Mouse (Mus musculus) embryonic facial prominence, embryonic 12.5 days (tissue): ENCODE measurements at regions not wholly inside any gene's neighbourhood (a gene's known extent, or its start where the extent isn't known, plus 50 kb on each side); places are given as distances from the start of the nearest gene placed in this dataset.

Experiments
- ATAC-seq: fragments of 200-750 bp; cut with Nextera tagmentation; 2 replicates; pipeline ENCODE4 v1.8.0; 2017; ENCODE audit not compliant: insufficient number of reproducible peaks, insufficient read depth, low FRiP score, low TSS enrichment
- H3K27ac ChIP-seq: fragments of 300-500 bp; sonication (generic); 2 replicates; pipeline ENCODE4 v1.5.1; 2016; ENCODE audit warnings: mild to moderate bottlenecking
- H3K27me3 ChIP-seq: fragments of 300-500 bp; sonication (generic); 2 replicates; pipeline ENCODE4 v1.6.1; 2016; ENCODE audit warnings: mild to moderate bottlenecking, moderate library complexity
- H3K36me3 ChIP-seq: fragments of 300-500 bp; sonication (generic); 2 replicates; pipeline ENCODE4 v1.6.1; 2016; ENCODE audit warnings: mild to moderate bottlenecking
- H3K4me1 ChIP-seq: fragments of 300-500 bp; sonication (generic); 2 replicates; pipeline ENCODE4 v1.6.1; 2016
- H3K4me2 ChIP-seq: fragments of 300-500 bp; sonication (generic); replicated peaks from 2 replicates; pipeline ENCODE4 v1.6.1; 2016; ENCODE audit warnings: mild to moderate bottlenecking, moderate library complexity
- H3K4me3 ChIP-seq: fragments of 300-500 bp; sonication (generic); 2 replicates; pipeline ENCODE4 v1.5.1; 2016; ENCODE audit warnings: mild to moderate bottlenecking
- H3K9ac ChIP-seq: fragments of 300-500 bp; sonication (generic); 2 replicates; pipeline ENCODE4 v1.6.1; 2016; ENCODE audit warnings: mild to moderate bottlenecking, moderate library complexity
- H3K9me3 ChIP-seq: fragments of 300-500 bp; sonication (generic); 2 replicates; pipeline ENCODE4 v1.6.1; 2016; ENCODE audit warnings: mild to moderate bottlenecking, moderate library complexity
- WGBS: fragments of 180-500 bp; shearing (Covaris S2); methylation state at CpG from one replicate; pipeline ENCODE4 v1.1.7; 2016; 5-methylcytosine and 5-hydroxymethylcytosine counted together

DNA sequence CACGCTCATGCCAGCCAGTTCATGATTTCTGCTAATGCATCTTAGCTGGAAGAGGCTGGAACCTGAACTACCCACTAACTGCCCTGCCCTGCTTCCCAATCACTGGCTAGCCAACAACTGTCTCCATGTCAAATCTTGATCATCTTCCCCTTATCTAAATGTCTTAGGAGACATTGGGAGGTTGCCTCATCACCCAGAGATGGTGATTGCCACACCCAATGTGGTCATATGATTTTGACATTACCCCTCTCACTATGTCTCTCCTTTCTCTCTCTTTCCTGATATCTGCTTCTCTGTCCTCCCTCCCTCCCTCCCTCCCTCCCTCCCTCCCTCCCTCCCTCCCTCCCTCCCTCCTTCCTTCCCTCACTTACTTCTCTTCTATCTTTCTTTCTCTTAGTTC, 643.3 kb upstream of the Nrp1 start:
- Histone ChIP-seq H3K4me3 (no peak overlapping the region), H3K36me3 (no peaks in the 10 kb centered on the region), H3K9me3 (no peaks in the 10 kb centered on the region), H3K27me3 (no peaks in the 10 kb centered on the region), H3K4me1 (peaks cover 6% of the 10 kb centered on the region; the same call in 1 of the 2 replicates), H3K4me2 (no peak overlapping the region), H3K27ac (no peak overlapping the region), H3K9ac (no peak overlapping the region)
- ATAC-seq = no peak
- 81% methylated on average over 1 of the region's 1 CpGs for WGBS

DNA sequence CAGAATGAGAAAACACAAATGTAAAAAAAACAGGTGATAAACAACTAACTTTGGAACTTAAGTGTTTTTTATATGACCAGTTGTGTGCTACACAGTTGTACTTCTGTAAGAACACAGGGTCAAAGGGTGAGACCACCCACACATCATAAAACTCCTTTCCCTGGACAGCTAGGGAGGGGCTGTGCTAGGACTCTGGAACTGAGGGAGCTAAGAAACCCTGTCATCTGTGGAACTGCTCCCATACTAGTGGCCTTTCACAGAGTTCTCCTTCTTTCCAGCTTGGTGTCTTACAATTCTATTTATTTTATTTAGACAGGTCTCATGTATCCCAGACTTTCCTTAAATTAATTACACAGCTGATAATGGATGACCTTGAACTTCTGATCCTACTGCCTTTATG, 640.4 kb upstream of the Nrp1 start:
- H3K4me2 ChIP-seq = no peak overlapping the region
- no peak overlapping the region for H3K4me3 ChIP-seq
- H3K9ac ChIP-seq = no peak overlapping the region
- H3K27ac ChIP-seq = no peak overlapping the region
- H3K27me3 ChIP-seq = no peaks in the 10 kb centered on the region
- no peak for ATAC-seq
- H3K36me3 ChIP-seq = no peaks in the 10 kb centered on the region
- no peaks in the 10 kb centered on the region for H3K9me3 ChIP-seq
- H3K4me1 ChIP-seq = peaks cover 9% of the 10 kb centered on the region; the same call in 1 of the 2 replicates

DNA sequence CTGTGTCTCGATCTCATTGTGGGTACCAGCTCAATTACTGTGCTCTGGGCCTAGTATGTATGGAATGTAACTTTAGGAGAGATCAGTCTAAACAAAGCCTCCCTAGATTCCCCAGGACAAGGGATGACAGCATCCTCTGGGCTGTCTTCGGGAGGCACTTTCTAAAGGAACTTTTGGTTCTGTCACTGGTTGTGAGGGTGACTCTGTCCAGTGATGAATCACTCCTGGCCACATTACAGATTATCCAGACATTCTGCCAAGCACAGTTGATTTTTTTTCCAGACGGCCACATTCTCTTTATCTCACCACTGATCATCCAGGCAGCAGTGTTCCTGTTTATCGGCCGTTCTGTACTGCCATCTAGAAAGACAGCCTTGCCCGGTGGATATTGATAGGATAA, 638.5 kb upstream of the Nrp1 start:
- no peaks in the 10 kb centered on the region for H3K36me3 ChIP-seq
- no peak for ATAC-seq
- peaks cover 6% of the 10 kb centered on the region; the same call in 1 of the 2 replicates for H3K4me1 ChIP-seq
- no peak overlapping the region for H3K27ac ChIP-seq
- H3K9ac ChIP-seq = no peak overlapping the region
- 49% methylated on average over 6 of the region's 6 CpGs for WGBS
- no peaks in the 10 kb centered on the region for H3K9me3 ChIP-seq
- H3K4me2 ChIP-seq = no peak overlapping the region
- no peak overlapping the region for H3K4me3 ChIP-seq
- no peaks in the 10 kb centered on the region for H3K27me3 ChIP-seq

DNA sequence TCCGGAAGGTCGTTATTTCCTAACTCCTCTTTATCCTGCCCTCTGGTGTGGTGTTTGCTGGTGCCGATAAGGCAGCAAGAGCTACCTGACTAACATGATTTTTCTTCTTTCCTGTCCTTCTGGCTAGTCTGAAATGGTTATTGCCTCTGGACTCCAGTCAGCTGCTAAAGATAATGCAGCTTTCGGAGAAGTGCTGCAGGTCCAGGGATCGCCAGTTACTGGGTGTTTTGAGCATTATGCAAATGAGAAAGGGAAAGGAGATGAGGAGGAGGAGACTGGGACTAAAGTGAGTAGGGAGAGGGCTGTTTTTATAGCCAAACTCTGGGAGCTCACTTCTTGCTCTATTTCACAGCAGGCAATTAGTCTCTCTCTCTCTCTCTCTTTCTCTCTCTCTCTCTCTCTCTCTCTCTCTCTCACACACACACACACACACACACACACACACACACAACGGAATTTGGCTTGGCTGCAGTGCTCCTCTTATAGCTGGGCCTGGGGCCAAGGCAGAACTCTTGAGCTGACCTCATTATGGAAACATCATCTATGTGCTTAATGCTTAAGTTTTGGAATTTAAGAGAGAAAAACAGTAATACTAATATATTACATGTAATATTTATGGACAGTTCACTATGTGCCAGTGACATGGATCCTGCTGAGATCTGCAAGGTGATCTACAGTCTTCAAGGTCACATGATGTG, 637.7 kb upstream of the Nrp1 start:
- no peak for ATAC-seq
- H3K4me1 ChIP-seq = peaks cover 6% of the 10 kb centered on the region; the same call in 1 of the 2 replicates
- no peaks in the 10 kb centered on the region for H3K36me3 ChIP-seq
- no peak overlapping the region for H3K27ac ChIP-seq
- no peaks in the 10 kb centered on the region for H3K9me3 ChIP-seq
- no peak overlapping the region for H3K4me2 ChIP-seq
- H3K4me3 ChIP-seq = no peak overlapping the region
- H3K9ac ChIP-seq = no peak overlapping the region
- WGBS = 41% methylated on average over 6 of the region's 6 CpGs
- no peaks in the 10 kb centered on the region for H3K27me3 ChIP-seq

DNA sequence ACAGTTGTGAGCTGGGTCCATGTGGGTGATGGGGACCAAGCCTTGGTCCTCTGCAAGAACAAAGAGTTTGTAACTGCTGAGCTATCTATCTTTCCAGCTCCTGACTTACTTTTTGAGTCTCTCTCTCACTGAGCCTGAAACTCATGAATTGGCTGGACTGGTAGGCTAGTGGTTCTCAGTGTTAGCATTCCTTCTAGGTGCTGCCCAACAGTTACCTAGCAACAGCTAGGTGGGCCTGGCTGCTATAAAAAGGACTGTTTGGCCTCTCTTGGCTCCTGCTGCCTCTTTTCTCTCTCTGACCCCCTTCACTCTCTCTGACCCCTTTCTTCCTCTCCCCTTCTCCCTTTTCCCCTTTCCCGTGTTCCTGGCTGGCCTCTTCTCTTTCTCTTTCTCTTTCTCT, 636.8 kb upstream of the Nrp1 start:
- Histone ChIP-seq H3K27me3 (no peaks in the 10 kb centered on the region), H3K9ac (no peak overlapping the region), H3K36me3 (no peaks in the 10 kb centered on the region), H3K27ac (no peak overlapping the region), H3K9me3 (no peaks in the 10 kb centered on the region), H3K4me1 (peaks cover 6% of the 10 kb centered on the region; the same call in 1 of the 2 replicates), H3K4me2 (no peak overlapping the region), H3K4me3 (no peak overlapping the region)
- ATAC-seq = no peak
- 40% methylated on average over 1 of the region's 1 CpGs for WGBS

DNA sequence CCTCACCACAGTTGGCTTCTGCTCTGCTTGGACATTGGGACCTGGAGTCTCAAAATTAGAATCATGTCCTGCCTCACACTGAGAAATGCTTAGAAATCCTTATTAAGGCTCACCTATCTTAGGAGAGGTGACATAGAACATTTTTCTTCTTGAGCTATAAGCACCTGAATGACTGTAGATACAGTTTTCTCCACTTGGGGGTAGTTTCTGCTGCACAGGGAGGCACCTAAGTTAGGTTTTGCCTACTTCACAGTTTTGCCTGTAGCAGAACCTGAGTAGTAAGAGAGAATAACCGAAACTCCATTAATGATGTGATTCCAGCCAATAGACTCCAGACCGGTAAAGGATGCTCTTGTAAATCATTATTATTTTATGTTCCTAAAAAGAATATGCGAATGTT, 624.3 kb upstream of the Nrp1 start:
- no peak overlapping the region for H3K9ac ChIP-seq
- H3K27ac ChIP-seq = no peak overlapping the region
- no peak overlapping the region for H3K4me2 ChIP-seq
- no peaks in the 10 kb centered on the region for H3K36me3 ChIP-seq
- no peak for ATAC-seq
- H3K4me3 ChIP-seq = no peak overlapping the region
- no peaks in the 10 kb centered on the region for H3K9me3 ChIP-seq
- no peaks in the 10 kb centered on the region for H3K27me3 ChIP-seq
- H3K4me1 ChIP-seq = no peaks in the 10 kb centered on the region
- WGBS = 91% methylated on average over 3 of the region's 3 CpGs

DNA sequence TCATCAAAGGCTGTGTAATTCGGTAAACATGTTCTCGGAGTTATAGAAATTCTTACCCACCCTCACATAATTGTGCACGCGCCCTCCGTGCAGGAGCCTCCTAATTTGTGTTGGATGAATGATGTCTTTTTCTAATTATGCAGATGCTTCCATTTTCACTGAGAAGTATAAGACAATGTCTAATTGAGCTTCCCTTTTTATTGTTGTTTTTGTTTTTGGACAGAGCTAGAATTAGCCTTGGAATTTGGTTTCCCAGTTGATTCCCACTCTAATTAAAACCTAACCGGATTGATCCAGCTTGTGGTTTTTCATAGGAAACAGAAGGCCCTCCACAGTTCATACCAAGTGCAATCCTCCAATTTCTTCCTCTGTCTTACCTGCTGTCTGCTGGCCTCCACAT, 616.2 kb upstream of the Nrp1 start:
- no peaks in the 10 kb centered on the region for H3K27me3 ChIP-seq
- ATAC-seq = no peak
- no peak overlapping the region for H3K4me3 ChIP-seq
- H3K9me3 ChIP-seq = no peaks in the 10 kb centered on the region
- H3K27ac ChIP-seq = no peak overlapping the region
- WGBS = 59% methylated on average over 6 of the region's 6 CpGs
- no peak overlapping the region for H3K4me2 ChIP-seq
- H3K36me3 ChIP-seq = no peaks in the 10 kb centered on the region
- H3K9ac ChIP-seq = no peak overlapping the region
- no peaks in the 10 kb centered on the region for H3K4me1 ChIP-seq

DNA sequence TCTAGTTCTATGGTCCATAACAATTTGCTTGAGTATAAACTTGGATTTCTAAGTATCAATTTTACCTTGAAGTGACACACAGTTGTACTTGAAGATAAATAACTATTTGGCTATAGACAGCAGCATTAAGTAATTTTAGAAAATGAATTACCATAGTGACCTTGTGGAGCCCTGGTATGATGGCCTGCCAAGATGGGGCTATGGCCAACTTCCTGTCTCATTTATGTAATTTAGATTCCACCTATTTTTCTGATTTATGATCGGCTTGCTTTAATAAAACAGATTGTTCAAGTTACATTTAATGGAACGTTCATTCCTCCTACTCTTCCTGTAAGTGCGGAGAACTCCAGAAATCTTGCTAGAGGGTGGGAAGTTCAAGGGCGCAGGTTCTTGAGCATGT, 613.2 kb upstream of the Nrp1 start:
- H3K9me3 ChIP-seq = no peaks in the 10 kb centered on the region
- no peaks in the 10 kb centered on the region for H3K36me3 ChIP-seq
- no peak overlapping the region for H3K9ac ChIP-seq
- no peaks in the 10 kb centered on the region for H3K27me3 ChIP-seq
- no peak overlapping the region for H3K4me3 ChIP-seq
- no peaks in the 10 kb centered on the region for H3K4me1 ChIP-seq
- H3K4me2 ChIP-seq = no peak overlapping the region
- H3K27ac ChIP-seq = no peak overlapping the region
- no peak for ATAC-seq
- 77% methylated on average over 4 of the region's 4 CpGs for WGBS

DNA sequence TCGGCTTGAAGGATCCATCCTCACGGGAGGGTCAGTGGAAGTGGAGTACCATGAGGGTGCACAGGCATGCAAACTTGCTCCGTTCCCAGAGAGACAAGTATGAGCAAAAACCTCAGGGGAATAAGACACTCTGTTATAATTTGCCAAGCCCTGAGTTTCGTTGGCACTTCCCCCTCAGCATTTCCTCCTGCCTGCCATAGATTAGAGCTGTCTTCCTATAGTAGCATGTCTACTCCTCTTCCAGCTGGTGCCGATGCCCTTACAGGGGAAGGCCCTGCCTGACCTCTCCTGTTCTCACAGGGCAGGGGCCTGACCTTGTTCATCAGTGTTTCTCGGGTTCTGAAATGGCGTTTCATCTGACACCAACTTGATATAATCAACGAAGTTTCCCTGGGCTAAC, 611.9 kb upstream of the Nrp1 start:
- no peak for ATAC-seq
- no peaks in the 10 kb centered on the region for H3K36me3 ChIP-seq
- H3K9me3 ChIP-seq = no peaks in the 10 kb centered on the region
- no peak overlapping the region for H3K4me2 ChIP-seq
- WGBS = 55% methylated on average over 8 of the region's 8 CpGs
- H3K27ac ChIP-seq = no peak overlapping the region
- no peaks in the 10 kb centered on the region for H3K4me1 ChIP-seq
- H3K4me3 ChIP-seq = no peak overlapping the region
- no peak overlapping the region for H3K9ac ChIP-seq
- H3K27me3 ChIP-seq = no peaks in the 10 kb centered on the region

DNA sequence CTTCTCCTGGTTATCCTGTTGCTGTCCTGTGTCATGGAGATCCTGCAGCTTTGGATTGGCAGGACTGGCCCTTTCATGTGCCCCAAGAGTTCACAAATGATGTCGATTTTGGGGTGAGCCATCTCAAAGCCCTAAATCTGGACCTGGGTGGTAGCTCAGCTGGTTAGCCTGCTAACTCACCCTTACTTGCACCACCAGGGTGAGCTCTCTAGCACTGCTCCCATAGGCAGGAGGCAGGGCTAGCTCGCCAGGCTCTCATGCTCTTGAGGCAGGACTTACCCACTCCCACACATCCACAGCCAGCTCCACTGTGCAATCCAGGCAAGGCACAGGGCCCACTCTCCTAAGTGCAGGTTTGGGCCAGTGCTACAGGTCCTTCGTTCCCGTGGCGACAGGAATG, 605.5 kb upstream of the Nrp1 start:
- no peak for ATAC-seq
- H3K4me2 ChIP-seq = no peak overlapping the region
- H3K9ac ChIP-seq = no peak overlapping the region
- H3K4me3 ChIP-seq = no peak overlapping the region
- H3K27me3 ChIP-seq = no peaks in the 10 kb centered on the region
- H3K9me3 ChIP-seq = no peaks in the 10 kb centered on the region
- 77% methylated on average over 5 of the region's 5 CpGs for WGBS
- H3K27ac ChIP-seq = no peak overlapping the region
- H3K4me1 ChIP-seq = no peaks in the 10 kb centered on the region
- no peaks in the 10 kb centered on the region for H3K36me3 ChIP-seq

DNA sequence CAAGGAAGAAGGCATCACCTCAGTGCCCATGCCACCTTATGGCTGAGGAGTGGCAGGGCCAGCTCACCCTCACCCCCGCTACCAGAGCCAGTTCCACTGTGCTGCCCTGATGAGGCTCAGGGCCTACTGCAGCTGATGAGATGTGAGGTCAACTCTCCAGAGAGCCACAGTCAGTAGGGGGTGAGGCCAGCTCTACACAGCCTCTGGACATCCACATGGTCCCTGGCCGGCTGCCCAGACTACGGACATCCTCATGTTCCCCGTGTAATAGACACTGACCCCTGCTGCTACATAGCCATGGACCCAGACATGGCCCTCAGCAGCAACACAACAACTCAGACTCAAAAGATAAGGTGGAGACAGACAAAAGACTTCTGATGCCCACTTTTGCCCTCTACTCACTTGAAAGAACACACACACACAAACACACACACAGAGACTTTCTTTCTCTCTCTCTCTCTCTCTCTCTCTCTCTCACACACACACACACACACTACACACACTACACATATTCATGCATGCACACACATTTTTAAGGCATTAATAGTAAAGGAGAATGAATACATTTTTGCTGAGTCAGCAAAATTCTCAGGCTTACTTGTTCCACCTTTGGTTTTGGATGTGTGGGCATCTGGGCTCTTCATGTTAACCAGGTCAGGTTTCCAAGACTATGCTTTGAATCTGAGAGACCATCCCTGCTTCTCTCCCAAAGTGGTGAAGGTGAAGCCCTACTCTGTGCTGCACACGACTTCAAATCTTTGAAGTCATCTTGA, 604.4 kb upstream of the Nrp1 start:
- H3K4me3 ChIP-seq = no peak overlapping the region
- H3K4me2 ChIP-seq = no peak overlapping the region
- 90% methylated on average over 5 of the region's 5 CpGs for WGBS
- H3K9ac ChIP-seq = no peak overlapping the region
- no peak overlapping the region for H3K27ac ChIP-seq
- no peaks in the 10 kb centered on the region for H3K27me3 ChIP-seq
- no peaks in the 10 kb centered on the region for H3K4me1 ChIP-seq
- H3K9me3 ChIP-seq = no peaks in the 10 kb centered on the region
- no peaks in the 10 kb centered on the region for H3K36me3 ChIP-seq
- ATAC-seq = no peak

DNA sequence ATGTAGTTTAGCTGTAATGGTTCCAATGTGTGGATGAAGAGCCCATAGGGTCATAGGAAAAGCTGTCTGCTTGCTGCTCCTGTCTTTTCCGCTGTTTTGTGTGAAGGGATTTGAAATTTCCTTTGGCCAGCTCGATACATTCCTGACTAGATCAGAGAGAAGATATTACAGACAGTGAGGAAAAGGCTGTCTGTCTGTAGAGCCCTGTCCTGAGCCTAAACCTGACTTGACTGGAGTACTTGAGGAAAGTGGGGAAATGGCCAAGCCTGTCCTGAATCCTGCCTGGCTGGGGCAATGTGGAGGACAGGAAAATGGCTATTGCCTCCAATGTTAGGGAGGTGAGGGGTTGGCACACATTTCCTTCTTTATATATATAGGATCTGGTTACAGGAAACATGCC, 601.0 kb upstream of the Nrp1 start:
- H3K27me3 ChIP-seq = no peaks in the 10 kb centered on the region
- H3K9me3 ChIP-seq = no peaks in the 10 kb centered on the region
- no peak overlapping the region for H3K27ac ChIP-seq
- no peaks in the 10 kb centered on the region for H3K36me3 ChIP-seq
- H3K9ac ChIP-seq = no peak overlapping the region
- no peak overlapping the region for H3K4me2 ChIP-seq
- no peak for ATAC-seq
- 72% methylated on average over 2 of the region's 2 CpGs for WGBS
- H3K4me3 ChIP-seq = no peak overlapping the region
- H3K4me1 ChIP-seq = no peaks in the 10 kb centered on the region
